13 mouse cellular contexts compared by ENCODE assay signal in the genomic region with DNA sequence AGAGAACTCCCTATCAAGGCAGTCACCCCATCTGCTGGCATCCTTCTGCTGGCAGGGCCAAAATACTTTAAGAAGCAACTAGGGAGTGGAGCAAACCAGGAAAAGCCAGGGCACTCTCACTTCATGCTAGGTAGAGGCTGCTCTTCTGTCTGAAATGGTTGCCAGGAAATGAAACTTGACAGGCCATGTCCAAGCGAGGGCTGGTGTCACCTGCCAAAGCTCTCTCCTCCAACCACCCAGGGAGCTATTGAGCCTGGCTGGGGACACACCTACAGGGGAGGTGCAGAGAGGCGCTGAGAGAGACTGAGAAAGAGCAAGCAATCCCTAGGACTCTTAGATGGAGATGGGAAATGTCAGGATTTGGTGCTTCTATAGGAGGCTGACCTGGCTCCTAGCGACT. TPM values are rescaled to one million over a fixed set of nuclear protein-coding genes. Genes with fewer than 3 reads are reported as not detected.
DNase-seq lines count a peak whose midpoint lies in the region; ATAC-seq lines count a peak whose summit lies in the region.
"Had no signal": no experiment of that assay in that cellular context is flagged by ENCODE, and none has a peak within 500 bp of the region (broad histone marks: within the 10 kb centered on the region; RNA-seq: fewer than 3 reads in every experiment).

No protein-coding gene starts in this region.

- H3K9ac ChIP-seq in hindbrain, embryonic 13.5 days: no peak overlapping the region
- no peak overlapping the region for H3K9ac ChIP-seq in neural tube, embryonic 15.5 days (replicated peaks)
- H3K9ac ChIP-seq: heart, embryonic 15.5 days; liver, embryonic 13.5 days had no signal

- peak overlapping the region; percentile 72; the same call in 1 of the 2 replicates for H3K4me3 ChIP-seq in hindbrain, embryonic 10.5 days
- no peak overlapping the region for H3K4me3 ChIP-seq in hindbrain, embryonic 13.5 days
- H3K4me3 ChIP-seq in neural tube, embryonic 15.5 days (replicated peaks): no peak overlapping the region
- H3K4me3 ChIP-seq: liver, embryonic 13.5 days had no signal

- H3K4me2 ChIP-seq in hindbrain, embryonic 13.5 days: no peak overlapping the region
- H3K4me2 ChIP-seq in neural tube, embryonic 15.5 days: peak overlapping the region; percentile 82; the same call in 1 of the 2 replicates
- H3K4me2 ChIP-seq: liver, embryonic 13.5 days had no signal

- peaks cover 99% of the 10 kb centered on the region for H3K27me3 ChIP-seq in hindbrain, embryonic 10.5 days (ENCODE audit: insufficient read depth, poor library complexity, severe bottlenecking)
- peaks cover 83% of the 10 kb centered on the region for H3K27me3 ChIP-seq in hindbrain, embryonic 13.5 days
- H3K27me3 ChIP-seq in neural tube, embryonic 15.5 days (replicated peaks): peaks cover 56% of the 10 kb centered on the region

- 3% methylated on average over 3 of the region's 3 CpGs for WGBS in hindbrain, embryonic 10.5 days
- WGBS in hindbrain, embryonic 13.5 days: 11% methylated on average over 3 of the region's 3 CpGs
- 12% methylated on average over 3 of the region's 3 CpGs for WGBS in neural tube, embryonic 15.5 days

- H3K4me1 ChIP-seq in hindbrain, embryonic 10.5 days (replicated peaks): peaks cover 48% of the 10 kb centered on the region
- H3K4me1 ChIP-seq in hindbrain, embryonic 13.5 days (replicated peaks): peaks cover 46% of the 10 kb centered on the region
- H3K4me1 ChIP-seq in neural tube, embryonic 15.5 days: peaks cover 44% of the 10 kb centered on the region

- no peaks in the 10 kb centered on the region for H3K9me3 ChIP-seq in hindbrain, embryonic 10.5 days
- H3K9me3 ChIP-seq in hindbrain, embryonic 13.5 days: no peaks in the 10 kb centered on the region
- no peaks in the 10 kb centered on the region for H3K9me3 ChIP-seq in neural tube, embryonic 15.5 days (replicated peaks)
- H3K9me3 ChIP-seq: heart, embryonic 15.5 days; liver, embryonic 13.5 days had no signal

- DNase-seq in hindbrain, embryonic 10.5 days (ENCODE audit: low spot score): no peak
- no peak for DNase-seq in neural tube, embryonic 10.5 days (ENCODE audit: extremely low spot score, low spot score)
- peak; percentile 61 for DNase-seq in lung, postnatal 36 days
- no peak for DNase-seq in layer of hippocampus, postnatal 10 days (ENCODE audit: low spot score in 2 of 2)
- no peak for DNase-seq in spleen, postnatal 4 days (ENCODE audit: low spot score in 2 of 2)
- DNase-seq: gastrocnemius, postnatal 10 days; liver, embryonic 13.5 days; thymus, postnatal 14 days had no signal

- no peak overlapping the region for H3K27ac ChIP-seq in hindbrain, embryonic 10.5 days
- H3K27ac ChIP-seq in hindbrain, embryonic 13.5 days: no peak overlapping the region
- no peak overlapping the region for H3K27ac ChIP-seq in neural tube, embryonic 15.5 days (replicated peaks)
- H3K27ac ChIP-seq: heart, embryonic 15.5 days; liver, embryonic 13.5 days had no signal

- ATAC-seq in hindbrain, embryonic 13.5 days (ENCODE audit: low FRiP score): no peak
- ATAC-seq in neural tube, embryonic 15.5 days (ENCODE audit: low FRiP score): no peak
- ATAC-seq: forebrain, embryonic 14.5 days; Patski had no signal

- H3K36me3 ChIP-seq in hindbrain, embryonic 10.5 days: no peaks in the 10 kb centered on the region
- no peaks in the 10 kb centered on the region for H3K36me3 ChIP-seq in hindbrain, embryonic 13.5 days
- H3K36me3 ChIP-seq in neural tube, embryonic 15.5 days: no peaks in the 10 kb centered on the region
- H3K36me3 ChIP-seq: heart, embryonic 15.5 days; liver, embryonic 13.5 days had no signal

RNA-seq across cellular contexts. Expression of gene Cbx8, which starts 18.5 kb away (rescaled TPM):
- polyA plus RNA-seq in hindbrain, embryonic 10.5 days (2016; fragmentation: Nextera tagmentation; extraction: Ambion mirVana): 11.2 and 13.0 TPM in 2 replicates
- polyA plus RNA-seq in hindbrain, embryonic 13.5 days (2015; fragmentation: Nextera tagmentation; extraction: Ambion mirVana): 10.0 and 11.1 TPM in 2 replicates
- 7.2 and 7.3 TPM in 2 replicates for polyA plus RNA-seq in neural tube, embryonic 15.5 days (2015; fragmentation: Nextera tagmentation; extraction: Ambion mirVana)
- 10 to 100 TPM; 12.4 to 13.1 TPM for total RNA-seq in layer of hippocampus, postnatal 10 days (2021)

RNA-seq across cellular contexts. Expression of gene Cbx4, which starts 26.8 kb away (rescaled TPM):
- 4.4 and 8.2 TPM in 2 replicates for polyA plus RNA-seq in hindbrain, embryonic 10.5 days (2016; fragmentation: Nextera tagmentation; extraction: Ambion mirVana)
- polyA plus RNA-seq in hindbrain, embryonic 13.5 days (2015; fragmentation: Nextera tagmentation; extraction: Ambion mirVana): 14.1 and 15.8 TPM in 2 replicates
- 20.2 and 24.2 TPM in 2 replicates for polyA plus RNA-seq in neural tube, embryonic 15.5 days (2015; fragmentation: Nextera tagmentation; extraction: Ambion mirVana)
- 10 to 100 TPM; 49.2 to 51.2 TPM for total RNA-seq in layer of hippocampus, postnatal 10 days (2021)

RNA-seq across cellular contexts. Expression of gene Cbx2, which starts 36.5 kb away (rescaled TPM):
- polyA plus RNA-seq in hindbrain, embryonic 10.5 days (2016; fragmentation: Nextera tagmentation; extraction: Ambion mirVana): 86.6 and 112 TPM in 2 replicates
- polyA plus RNA-seq in hindbrain, embryonic 13.5 days (2015; fragmentation: Nextera tagmentation; extraction: Ambion mirVana): 20.3 and 24.2 TPM in 2 replicates
- polyA plus RNA-seq in neural tube, embryonic 15.5 days (2015; fragmentation: Nextera tagmentation; extraction: Ambion mirVana): 8.3 and 13.3 TPM in 2 replicates
- 1 to 10 TPM; 4.7 to 5.0 TPM for total RNA-seq in layer of hippocampus, postnatal 10 days (2021)
